Mouse (Mus musculus): ENCODE measurements at regions not wholly inside any gene's neighbourhood (a gene's known extent, or its start where the extent isn't known, plus 50 kb on each side); places are given as distances from the start of the nearest gene placed in this dataset.

DNA sequence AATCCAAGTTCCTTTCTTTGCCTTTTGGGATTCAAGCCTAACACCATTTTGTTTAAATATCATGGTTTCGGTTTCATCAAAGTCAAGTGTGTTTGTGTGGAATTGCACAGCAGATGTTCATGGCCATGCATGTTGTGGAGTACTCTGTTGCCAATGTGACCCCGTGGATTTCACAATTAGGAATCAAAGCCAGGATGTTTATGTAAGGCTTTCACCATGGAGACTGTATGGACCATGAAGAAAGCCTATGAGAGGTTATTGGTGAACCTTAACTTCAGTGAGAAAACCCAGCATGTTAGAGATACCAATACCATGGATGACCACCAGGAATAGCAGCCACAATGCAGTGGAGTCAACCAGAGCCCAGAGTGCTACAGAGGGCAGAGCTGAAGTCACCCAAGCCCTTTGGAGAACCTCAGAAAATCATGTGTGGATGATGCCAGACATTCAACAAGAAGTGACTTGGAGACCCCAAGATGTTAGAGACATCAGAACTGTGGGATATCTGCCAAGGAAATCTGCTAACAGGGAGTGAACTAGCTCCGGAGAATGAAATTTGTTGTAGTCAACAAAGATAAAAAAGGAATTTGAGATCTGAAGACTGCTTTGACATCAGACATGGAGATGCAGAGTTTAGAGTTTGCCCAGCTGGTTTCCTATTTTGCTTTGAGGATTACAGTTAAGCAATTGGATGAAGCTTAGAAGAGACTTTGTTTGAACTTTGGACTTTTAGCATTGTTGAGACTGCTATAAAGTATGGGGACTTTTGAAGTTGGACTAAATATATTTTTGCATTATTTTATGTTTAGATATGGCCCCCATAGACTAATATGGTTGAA lies 615.3 kb downstream of the Tmem182 start:
- no peak for DNase-seq

DNA sequence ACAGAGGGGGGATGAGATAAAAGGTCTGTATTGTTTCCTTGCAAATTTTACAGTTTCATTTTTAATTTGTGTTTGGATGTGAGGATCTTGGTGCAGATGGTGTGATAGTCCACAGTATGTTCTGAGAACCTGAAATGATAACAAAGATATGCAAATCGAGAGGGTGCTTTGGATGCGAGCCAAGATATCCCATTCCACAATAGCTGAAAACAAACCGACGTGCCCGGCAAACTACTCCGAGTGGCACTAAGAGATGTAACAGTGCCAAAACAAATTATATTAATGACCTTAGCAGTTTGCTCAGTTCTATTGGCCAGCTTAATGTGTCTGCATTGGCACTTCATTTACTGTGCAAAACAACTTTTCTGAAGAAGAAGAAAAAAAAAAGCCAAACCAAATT lies 622.5 kb downstream of the Tmem182 start:
- DNase-seq, result peak in 1 of 2 experiments; percentile 16

- no peak for DNase-seq
These were observed 625.8 kb downstream of the Tmem182 start for GRCm38 (mm10) chr1:41431127-41431690.

GRCm38 (mm10) chr1:41435379-41435778 lies 630.0 kb downstream of the Tmem182 start:
- DNase-seq, result peak; percentile 13 to 35

GRCm38 (mm10) chr1:41449972-41450371 lies 644.6 kb downstream of the Tmem182 start:
- no peak for DNase-seq

Measured in kidney, postnatal 25 days (tissue).